Mouse (Mus musculus) hindbrain, embryonic 13.5 days (tissue): ENCODE measurements around the gene Samt4. TPM values are rescaled to one million over a fixed set of nuclear protein-coding genes. Genes with fewer than 3 reads are reported as not detected.
"Not testable (repeated sequence)": the region's sequence is repeated elsewhere in the genome, so short reads cannot be mapped to it uniquely, and the experiment has no call there.

Experiments used
- ATAC-seq: fragments of 200-750 bp; cut with Nextera tagmentation; 2 replicates; pipeline ENCODE4 v1.8.0; 2017; ENCODE audit warnings: moderate TSS enrichment; ENCODE audit not compliant: low FRiP score
- H3K27ac ChIP-seq: fragments of 300-500 bp; sonication (generic); 2 replicates; pipeline ENCODE4 v1.5.1; 2015; ENCODE audit warnings: inconsistent platforms, mild to moderate bottlenecking, moderate library complexity
- H3K27me3 ChIP-seq: fragments of 300-500 bp; sonication (generic); 2 replicates; pipeline ENCODE4 v1.6.1; 2015; ENCODE audit warnings: mild to moderate bottlenecking, inconsistent platforms
- H3K36me3 ChIP-seq: fragments of 300-500 bp; sonication (generic); 2 replicates; pipeline ENCODE4 v1.6.1; 2015; ENCODE audit warnings: mild to moderate bottlenecking, inconsistent platforms
- H3K4me1 ChIP-seq: fragments of 300-500 bp; sonication (generic); replicated peaks from 2 replicates; pipeline ENCODE4 v1.6.1; 2015; ENCODE audit warnings: inconsistent platforms
- H3K4me2 ChIP-seq: fragments of 300-500 bp; sonication (generic); 2 replicates; pipeline ENCODE4 v1.6.1; 2015; ENCODE audit warnings: inconsistent platforms, mild to moderate bottlenecking, moderate library complexity
- H3K4me3 ChIP-seq: fragments of 300-500 bp; sonication (generic); 2 replicates; pipeline ENCODE4 v1.5.1; 2015; ENCODE audit warnings: mild to moderate bottlenecking, inconsistent platforms
- H3K9ac ChIP-seq: fragments of 300-500 bp; sonication (generic); 2 replicates; pipeline ENCODE4 v1.6.1; 2015; ENCODE audit warnings: mild to moderate bottlenecking, inconsistent platforms
- H3K9me3 ChIP-seq: fragments of 300-500 bp; sonication (generic); 2 replicates; pipeline ENCODE4 v1.6.1; 2016; ENCODE audit warnings: inconsistent platforms
- WGBS: fragments of 180-500 bp; shearing (Covaris S2); methylation state at CpG from one replicate; pipeline ENCODE4 v1.1.7; 2015; 5-methylcytosine and 5-hydroxymethylcytosine counted together
- polyA plus RNA-seq: library from polyadenylated mRNA; unstranded; fragments of >200 nt; fragmentation: Nextera tagmentation; extraction: Ambion mirVana; gene quantifications from 2 replicates; pipeline ENCODE4 v1.2.1, GENCODE M21; 2015

Gene Samt4
- not detected in 2 replicates for polyA plus RNA-seq

DNA sequence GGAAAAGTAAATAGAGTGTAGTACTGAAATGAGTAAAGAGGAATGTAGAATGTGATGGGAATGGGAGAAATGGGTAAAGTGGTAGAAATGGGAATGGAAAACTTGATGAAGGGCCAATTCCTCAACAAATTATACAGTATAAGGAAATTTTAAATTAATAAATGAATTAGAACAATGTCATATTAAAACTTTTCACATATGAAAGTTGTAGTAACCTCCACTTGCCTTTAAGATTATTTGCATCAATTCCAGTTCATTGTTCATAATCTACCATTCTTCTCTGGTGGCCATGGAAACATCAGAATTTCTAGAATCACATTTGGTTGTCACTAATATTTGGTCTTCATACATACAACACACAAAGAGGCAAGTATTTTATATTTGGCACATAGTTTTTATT is at the start of gene Samt4:
TSS of gene Samt4 (plus strand) at position 301 of the 400 bp plus-strand sequence.
- H3K4me3 ChIP-seq: no peak within 1 kb of the TSS
- H3K4me2 ChIP-seq: no peak within 1 kb of the TSS
- no peaks in the 10 kb centered on the region for H3K27me3 ChIP-seq
- H3K9ac ChIP-seq: no peak within 1 kb of the TSS
- H3K4me1 ChIP-seq: no peaks in the 10 kb centered on the region
- no peak within 1 kb of the TSS for H3K27ac ChIP-seq
- 0 out of 2 replicates have a peak, but pooled peaks cover 4% of the 10 kb centered on the region for H3K9me3 ChIP-seq
- no peak for ATAC-seq
- H3K36me3 ChIP-seq: no peaks in the 10 kb centered on the region

DNA sequence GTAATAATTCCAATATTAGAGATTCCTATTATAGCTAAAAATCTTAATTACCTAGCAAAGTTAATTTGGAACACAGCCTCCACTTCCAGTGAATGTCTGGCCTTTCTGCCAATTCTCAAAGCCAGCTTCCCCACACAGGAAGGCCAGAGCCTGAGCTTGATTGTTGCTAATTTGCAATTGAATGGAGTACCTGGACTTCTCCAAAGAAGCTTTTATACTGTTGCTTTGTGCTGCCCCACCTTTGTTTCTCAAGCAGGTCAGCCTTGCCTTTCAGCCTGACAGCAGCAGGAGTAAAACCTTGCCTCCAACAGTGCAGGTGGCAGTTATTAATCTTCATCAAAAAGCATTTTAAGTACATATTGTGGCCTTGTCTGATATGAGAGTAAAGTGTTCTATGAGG is 38.1 kb upstream of the Samt4 start:
- H3K9ac ChIP-seq, H3K4me1 ChIP-seq, ATAC-seq, H3K27ac ChIP-seq, H3K9me3 ChIP-seq, H3K36me3 ChIP-seq, H3K27me3 ChIP-seq, H3K4me3 ChIP-seq, H3K4me2 ChIP-seq: not testable (repeated sequence)

DNA sequence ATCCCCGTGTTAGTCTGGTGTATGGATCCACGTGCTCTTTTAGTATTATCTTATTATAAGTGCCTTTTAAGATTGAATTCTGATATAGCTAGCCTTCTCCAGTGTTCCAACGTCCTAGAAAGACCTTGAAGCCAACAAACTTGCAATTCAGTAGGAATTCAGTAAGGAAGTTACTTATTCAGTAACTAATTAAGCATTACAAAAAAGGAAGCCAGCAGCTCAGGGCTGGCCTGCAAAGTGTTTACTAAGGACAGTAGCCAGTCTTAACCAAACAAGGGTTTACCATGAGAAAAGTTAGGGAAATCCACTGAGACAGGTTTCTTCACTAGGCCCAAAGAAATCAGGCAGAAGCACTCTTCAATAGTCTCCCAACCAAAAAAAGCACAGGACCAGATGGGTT is 13.4 kb upstream of the Samt4 start:
- H3K27me3 ChIP-seq, H3K27ac ChIP-seq, H3K4me3 ChIP-seq, H3K4me1 ChIP-seq, H3K9ac ChIP-seq, H3K36me3 ChIP-seq, H3K4me2 ChIP-seq, ATAC-seq: not testable (repeated sequence)
- H3K9me3 ChIP-seq: peaks cover 13% of the 10 kb centered on the region; the same call in 1 of the 2 replicates
- 66% methylated on average over 3 of the region's 3 CpGs for WGBS

Other genes starting within 250 kb of the Samt4 start
- not detected in 2 replicates for gene 4930524N10Rik, start 138.6 kb upstream of the Samt4 start, polyA plus RNA-seq
- not detected in 2 replicates for gene Samt2, start 97.4 kb downstream of the Samt4 start, polyA plus RNA-seq